Mouse (Mus musculus) liver, postnatal 0 days (tissue): ENCODE results near the gene Ddrgk1. TPM values are rescaled to one million over a fixed set of nuclear protein-coding genes. Genes with fewer than 3 reads are reported as not detected.

Experiments used
- ATAC-seq: fragments of 200-750 bp; cut with Nextera tagmentation; 2 replicates; pipeline ENCODE4 v1.8.0; 2017; ENCODE audit warnings: mild to moderate bottlenecking, moderate library complexity
- DNase-seq: peaks from one replicate; pipeline ENCODE4 v3.0.0-alpha.2; 2016
- H3K27ac ChIP-seq: fragments of 300-500 bp; sonication (generic); 2 replicates; pipeline ENCODE4 v1.5.1; 2014; ENCODE audit warnings: antibody characterized with exemption, moderate library complexity, mild to moderate bottlenecking, low read depth
- H3K27me3 ChIP-seq: fragments of 300-500 bp; sonication (generic); 2 replicates; pipeline ENCODE4 v1.6.1; 2014; ENCODE audit warnings: low read length, control low read depth, mixed read lengths; ENCODE audit not compliant: insufficient read depth
- H3K36me3 ChIP-seq: fragments of 300-500 bp; sonication (generic); replicated peaks from 2 replicates; pipeline ENCODE4 v1.6.1; 2014; ENCODE audit warnings: mild to moderate bottlenecking, control low read depth, low read length, moderate library complexity, mixed read lengths; ENCODE audit not compliant: insufficient read depth
- H3K4me1 ChIP-seq: fragments of 300-500 bp; sonication (generic); 2 replicates; pipeline ENCODE4 v1.6.1; 2014; ENCODE audit warnings: antibody characterized with exemption, mild to moderate bottlenecking, control low read depth; ENCODE audit not compliant: insufficient read depth
- H3K4me2 ChIP-seq: fragments of 300-500 bp; sonication (generic); 2 replicates; pipeline ENCODE4 v1.6.1; 2014; ENCODE audit warnings: low read depth, mild to moderate bottlenecking, low read length, moderate library complexity, mixed read lengths
- H3K4me3 ChIP-seq: fragments of 300-500 bp; sonication (generic); 2 replicates; pipeline ENCODE4 v1.5.1; 2014; ENCODE audit warnings: low read depth, low read length
- H3K9ac ChIP-seq: fragments of 300-500 bp; sonication (generic); replicated peaks from 2 replicates; pipeline ENCODE4 v1.6.1; 2014; ENCODE audit warnings: mild to moderate bottlenecking, moderate library complexity
- H3K9me3 ChIP-seq: fragments of 300-500 bp; sonication (generic); 2 replicates; pipeline ENCODE4 v1.6.1; 2016; ENCODE audit warnings: mild to moderate bottlenecking, control low read depth, low read length, mixed read lengths
- CTCF ChIP-seq: sonication (generic); IDR thresholded peaks from 2 replicates; pipeline ENCODE4 v1.5.1; 2016; ENCODE audit warnings: antibody characterized with exemption, low read depth
- EP300 ChIP-seq: IDR thresholded peaks from 2 replicates; pipeline ENCODE4 v1.6.1; 2016; ENCODE audit warnings: antibody characterized with exemption, low read depth, mild to moderate bottlenecking
- WGBS: fragments of 180-500 bp; shearing (Covaris S2); extraction: QIAGEN DNeasy Blood & Tissue Kit; methylation state at CpG from one replicate; pipeline ENCODE4 v1.1.7; 2014; ENCODE audit not compliant: insufficient replicate concordance; 5-methylcytosine and 5-hydroxymethylcytosine counted together
- polyA plus RNA-seq: library from polyadenylated mRNA; unstranded; fragments of >200 nt; fragmentation: Nextera tagmentation; extraction: Ambion mirVana; gene quantifications from 2 replicates; pipeline ENCODE4 v1.2.1, GENCODE M21; 2015

Gene Ddrgk1
- polyA plus RNA-seq, 1 experiment from 2014 or later = 71.4 TPM

DNA sequence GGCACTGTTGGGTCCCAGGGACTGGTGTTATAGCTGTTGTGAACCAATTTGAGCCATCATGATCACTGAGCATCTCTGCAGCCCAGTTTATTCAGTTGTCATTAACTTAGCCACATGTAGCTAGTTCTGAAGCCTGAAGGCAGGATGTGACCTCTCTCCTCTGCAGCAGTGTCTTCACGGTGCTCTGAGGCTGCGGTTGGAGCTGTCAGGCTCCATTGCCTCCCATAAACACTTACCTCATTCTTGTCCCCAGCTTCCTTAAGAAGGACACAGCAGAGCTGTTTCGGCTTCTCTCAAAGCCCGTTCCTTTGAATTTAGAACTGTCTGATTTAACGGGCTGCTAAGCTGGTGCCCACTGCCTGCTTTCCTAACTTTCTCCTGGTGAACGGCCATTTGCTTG is 15.4 kb upstream of the Ddrgk1 start:
- peaks cover 61% of the 10 kb centered on the region for H3K36me3 ChIP-seq
- DNase-seq (no peak), ATAC-seq (no peak)
- H3K4me3 ChIP-seq = no peak overlapping the region
- no peaks in the 10 kb centered on the region for H3K9me3 ChIP-seq
- H3K27ac ChIP-seq = no peak overlapping the region
- H3K4me1 ChIP-seq = no peaks in the 10 kb centered on the region
- no peak overlapping the region for H3K4me2 ChIP-seq
- no peak overlapping the region for H3K9ac ChIP-seq
- WGBS = 83% methylated on average over 6 of the region's 6 CpGs
- H3K27me3 ChIP-seq = no peaks in the 10 kb centered on the region
- TF ChIP-seq EP300 (no peak), CTCF (no peak)

- Histone ChIP-seq H3K36me3 (peaks cover 66% of the 10 kb centered on the region), H3K4me2 (no peak overlapping the region), H3K4me3 (no peak overlapping the region), H3K27me3 (no peaks in the 10 kb centered on the region), H3K9ac (no peak overlapping the region), H3K9me3 (no peaks in the 10 kb centered on the region), H3K27ac (no peak overlapping the region), H3K4me1 (no peaks in the 10 kb centered on the region)
- ATAC-seq (no peak), DNase-seq (no peak)
- TF ChIP-seq EP300 (no peak), CTCF (no peak)
- WGBS = 91% methylated on average over 12 of the region's 12 CpGs
Measured at GRCm38 (mm10) chr2:130679154-130679553, 14.7 kb upstream of the Ddrgk1 start.

GRCm38 (mm10) chr2:130677211-130677610 is 12.8 kb upstream of the Ddrgk1 start:
- Histone ChIP-seq H3K4me1 (no peaks in the 10 kb centered on the region), H3K9ac (no peak overlapping the region), H3K4me3 (no peak overlapping the region), H3K4me2 (no peak overlapping the region), H3K27ac (no peak overlapping the region), H3K9me3 (no peaks in the 10 kb centered on the region), H3K36me3 (peaks cover 82% of the 10 kb centered on the region), H3K27me3 (no peaks in the 10 kb centered on the region)
- 82% methylated on average over 10 of the region's 10 CpGs for WGBS
- no peak for TF ChIP-seq CTCF
- DNase-seq (no peak), ATAC-seq (no peak)

GRCm38 (mm10) chr2:130667559-130667958 is 3.1 kb upstream of the Ddrgk1 start, which contains the start of gene Itpa:
TSS of gene Itpa (plus strand) at chr2:130667610.
- Histone ChIP-seq H3K9ac (peak within 1 kb of the TSS; percentile 80), H3K36me3 (peaks cover 12% of the 10 kb centered on the region), H3K9me3 (no peaks in the 10 kb centered on the region), H3K27ac (peak within 1 kb of the TSS; percentile 82), H3K4me2 (peak within 1 kb of the TSS; percentile 89), H3K4me3 (peak within 1 kb of the TSS; percentile 85), H3K4me1 (peaks cover 25% of the 10 kb centered on the region), H3K27me3 (no peaks in the 10 kb centered on the region)
- TF ChIP-seq CTCF = peak; percentile 90
- no peak for TF ChIP-seq EP300
- ATAC-seq = peak; percentile 61
- 2% methylated on average over 30 of the region's 31 CpGs for WGBS
- DNase-seq = peak; percentile 87

DNA sequence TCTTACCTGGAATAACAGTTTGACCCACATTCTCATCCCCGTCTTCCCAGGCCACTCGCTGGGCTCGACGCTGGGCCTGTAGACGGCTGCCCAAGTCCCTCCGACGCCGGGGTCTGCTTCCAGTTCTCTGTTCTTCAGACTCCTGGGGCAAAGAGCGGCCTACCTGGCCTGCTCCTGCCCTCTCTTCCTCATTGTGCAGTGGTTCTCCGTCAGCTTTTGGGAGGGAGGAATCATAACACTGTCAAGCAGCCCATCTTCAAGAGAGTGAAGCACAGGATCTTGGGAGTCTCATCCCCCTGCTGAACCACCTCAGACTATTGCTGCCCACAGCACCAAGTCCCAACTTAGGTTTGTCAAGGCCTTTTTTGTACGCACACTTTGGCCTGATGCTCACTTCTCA is 1.1 kb downstream of the Ddrgk1 start:
- Histone ChIP-seq H3K4me2 (peak overlapping the region; percentile 86), H3K27ac (no peak overlapping the region), H3K4me3 (peak overlapping the region; percentile 57), H3K4me1 (peaks cover 23% of the 10 kb centered on the region), H3K9me3 (no peaks in the 10 kb centered on the region), H3K27me3 (no peaks in the 10 kb centered on the region), H3K36me3 (peaks cover 25% of the 10 kb centered on the region), H3K9ac (peak overlapping the region; percentile 84)
- ATAC-seq (no peak), DNase-seq (no peak)
- WGBS = 90% methylated on average over 11 of the region's 11 CpGs
- TF ChIP-seq CTCF (no peak), EP300 (no peak)

GRCm38 (mm10) chr2:130658530-130658929 is 5.9 kb downstream of the Ddrgk1 start:
- no peaks in the 10 kb centered on the region for H3K9me3 ChIP-seq
- WGBS = 89% methylated on average over 10 of the region's 10 CpGs
- no peak overlapping the region for H3K4me3 ChIP-seq
- TF ChIP-seq CTCF (no peak), EP300 (no peak)
- H3K9ac ChIP-seq = no peak overlapping the region
- H3K36me3 ChIP-seq = peaks cover 57% of the 10 kb centered on the region
- ATAC-seq (no peak), DNase-seq (no peak)
- H3K27ac ChIP-seq = no peak overlapping the region
- H3K4me1 ChIP-seq = peaks cover 9% of the 10 kb centered on the region
- H3K4me2 ChIP-seq = no peak overlapping the region
- H3K27me3 ChIP-seq = no peaks in the 10 kb centered on the region

DNA sequence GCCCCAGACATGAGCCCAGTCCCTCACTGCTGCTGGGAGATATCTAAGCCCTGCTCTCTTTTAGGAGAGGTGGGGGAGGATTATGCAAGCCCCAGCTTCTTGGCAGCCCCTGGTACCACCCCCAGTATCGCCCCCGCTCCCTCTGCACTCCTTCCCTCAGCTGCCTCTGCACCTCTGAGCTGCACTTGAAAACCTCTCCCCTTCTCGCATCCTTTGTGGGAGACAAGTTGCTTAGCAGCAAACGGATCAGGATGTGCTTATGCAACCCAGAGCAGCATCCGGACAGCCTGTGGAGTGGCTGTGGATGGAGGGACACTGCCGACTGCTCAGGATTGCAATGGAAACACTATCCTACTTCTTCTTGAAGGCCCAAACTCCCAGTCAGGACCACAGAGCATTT is 6.9 kb downstream of the Ddrgk1 start:
- Histone ChIP-seq H3K36me3 (peaks cover 60% of the 10 kb centered on the region), H3K4me1 (peaks cover 5% of the 10 kb centered on the region; the same call in 1 of the 2 replicates), H3K4me3 (no peak overlapping the region), H3K27ac (no peak overlapping the region), H3K4me2 (no peak overlapping the region), H3K27me3 (no peaks in the 10 kb centered on the region), H3K9ac (no peak overlapping the region), H3K9me3 (no peaks in the 10 kb centered on the region)
- DNase-seq (no peak), ATAC-seq (no peak)
- 81% methylated on average over 6 of the region's 6 CpGs for WGBS
- no peak for TF ChIP-seq CTCF
- TF ChIP-seq EP300 = no peak
